Mouse (Mus musculus) spleen, postnatal 4 days (tissue): ENCODE results near the gene Olfr655.

Experiments
- DNase-seq, 2 experiments: peaks; one replicate each; pipeline ENCODE4 v3.0.0; 2022; ENCODE audit warnings: low spot score in 2 of 2

Olfr655 gene

DNA sequence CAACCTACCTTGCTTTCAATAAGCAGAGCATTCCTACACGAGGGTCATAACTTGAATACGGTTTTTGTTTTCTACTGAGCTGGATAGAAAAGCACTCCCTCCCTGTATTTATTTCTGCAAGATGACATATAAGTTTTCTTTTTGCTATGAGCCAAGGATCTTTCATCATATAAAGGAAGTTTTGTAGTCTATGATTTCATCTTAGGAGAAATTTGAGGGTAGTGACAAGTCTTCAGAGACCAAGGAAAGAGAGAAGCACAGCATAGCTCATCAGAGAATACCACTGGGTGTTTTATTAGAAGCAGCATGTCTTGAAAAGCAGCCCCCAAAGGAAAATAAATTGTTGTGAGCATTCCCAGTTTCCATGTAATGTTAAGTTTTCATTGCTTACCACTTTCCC lies at the start of gene Olfr655:
Gene Olfr655 (minus strand): TSS at position 101 of the 400 bp plus-strand sequence.
- DNase-seq = no peak

DNA sequence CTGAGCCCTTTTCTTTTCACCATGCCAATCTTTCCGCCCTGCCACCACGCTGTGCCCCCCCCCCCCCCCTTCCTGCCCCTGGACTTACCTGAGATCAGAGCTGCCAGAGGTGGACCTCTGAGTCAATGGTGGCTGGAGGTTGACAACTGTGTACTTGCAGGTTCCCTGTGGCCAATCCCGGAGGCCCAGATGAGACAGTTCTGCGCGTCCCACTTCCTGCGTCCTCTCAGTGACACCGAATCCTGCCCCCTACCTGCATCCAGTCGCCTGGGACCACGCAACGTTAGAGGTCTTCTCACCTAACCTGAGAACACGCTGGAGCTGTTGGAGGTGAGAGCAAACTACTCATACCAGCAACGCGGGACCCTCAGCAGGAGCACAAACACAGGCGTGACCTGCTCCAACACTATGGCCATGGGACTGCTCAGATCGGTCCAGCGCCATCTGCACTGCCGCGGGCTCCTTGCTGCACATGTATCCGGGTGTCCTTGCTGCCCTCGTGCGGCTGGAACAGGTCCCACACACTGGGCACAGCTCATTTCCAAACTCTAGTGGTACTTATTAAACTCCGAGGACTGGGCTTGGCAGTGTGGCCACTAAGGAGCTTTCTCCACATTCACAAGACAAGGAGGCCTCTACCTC lies 45.4 kb upstream of the Olfr655 start, which contains the start of gene Olfr658:
Gene Olfr658 (minus strand): TSS at position 465 of the 642 bp plus-strand sequence.
- peak; percentile 20 to 62 for DNase-seq

DNA sequence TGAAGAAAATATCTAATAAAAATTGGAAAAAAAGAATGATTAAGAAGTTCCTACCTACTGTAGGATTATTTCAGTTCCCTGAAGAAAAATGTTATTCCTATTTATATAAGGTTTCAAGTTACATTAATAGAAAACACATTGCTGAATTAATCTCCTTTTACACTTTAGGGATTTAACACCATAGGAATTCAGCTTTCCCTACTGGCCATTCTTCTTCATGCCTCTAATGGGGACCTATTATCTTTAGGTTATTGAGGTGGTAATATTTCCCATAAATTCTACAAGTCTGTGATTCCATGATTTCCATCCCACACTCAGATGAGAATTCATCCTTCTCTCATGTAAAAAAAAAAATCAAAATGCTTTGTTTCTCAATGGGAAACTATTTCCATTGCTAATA lies 22.9 kb upstream of the Olfr655 start, which contains the start of gene Olfr657:
Gene Olfr657 (plus strand): TSS at position 301 of the 400 bp plus-strand sequence.
- DNase-seq = no peak

DNA sequence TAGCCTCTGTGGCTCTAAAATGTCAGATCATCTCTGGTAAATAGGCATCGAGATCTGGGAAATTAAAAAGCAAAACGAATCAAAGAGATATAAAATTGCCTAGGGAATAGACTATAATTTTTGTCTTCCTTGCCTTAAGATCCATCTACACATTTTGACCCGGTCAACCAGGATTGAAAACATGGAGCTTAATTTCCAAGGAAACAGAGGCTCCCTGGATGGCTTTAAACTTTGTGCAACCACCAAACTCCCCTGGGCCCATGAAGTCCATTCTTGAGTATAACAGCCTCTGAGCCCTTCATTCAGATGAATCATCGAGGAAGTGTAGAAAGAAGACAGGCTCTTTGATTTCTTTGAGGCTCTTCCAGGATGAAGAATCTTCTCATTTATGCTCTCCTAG lies 12.1 kb upstream of the Olfr655 start, which contains the start of gene Olfr656:
Gene Olfr656 (plus strand): TSS at position 301 of the 400 bp plus-strand sequence.
- DNase-seq = no peak

DNA sequence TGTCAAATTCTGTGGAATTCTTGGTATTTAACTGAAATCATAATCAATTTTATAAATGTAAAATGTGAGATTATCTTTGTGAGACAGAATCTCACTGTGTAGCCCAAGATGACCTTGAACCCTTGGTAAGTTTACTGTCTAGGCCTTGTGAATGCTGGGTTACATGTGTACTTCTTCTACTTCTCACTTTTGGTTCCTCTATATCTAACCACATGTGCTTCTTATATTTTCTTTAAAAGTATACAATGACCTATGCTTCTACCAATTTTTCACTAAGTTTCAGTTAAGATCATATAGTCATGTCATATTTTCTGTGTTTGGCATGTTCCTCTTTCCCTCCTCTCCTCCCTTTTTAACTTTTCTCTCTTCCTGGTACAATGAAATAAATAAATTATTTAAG lies 3.1 kb upstream of the Olfr655 start:
- no peak for DNase-seq

DNA sequence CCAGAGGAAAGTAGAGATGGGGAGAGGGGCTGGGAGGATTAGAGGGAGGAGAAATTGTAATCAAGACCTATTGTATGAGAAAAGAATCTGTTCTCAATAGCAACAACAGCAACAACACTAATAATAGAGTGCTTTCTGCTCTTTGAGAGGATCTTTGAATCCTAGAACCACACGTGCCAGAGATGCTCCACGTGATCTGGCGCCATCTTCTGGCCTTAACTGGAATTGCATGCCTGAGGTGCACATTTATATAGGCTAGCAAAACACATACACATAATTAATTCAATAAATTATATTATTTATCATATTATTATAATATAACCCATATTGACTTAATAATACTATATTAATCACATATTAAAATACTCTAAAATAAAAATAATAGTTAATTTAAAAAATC lies 1.6 kb upstream of the Olfr655 start:
- peak; percentile 26 to 79 for DNase-seq

DNA sequence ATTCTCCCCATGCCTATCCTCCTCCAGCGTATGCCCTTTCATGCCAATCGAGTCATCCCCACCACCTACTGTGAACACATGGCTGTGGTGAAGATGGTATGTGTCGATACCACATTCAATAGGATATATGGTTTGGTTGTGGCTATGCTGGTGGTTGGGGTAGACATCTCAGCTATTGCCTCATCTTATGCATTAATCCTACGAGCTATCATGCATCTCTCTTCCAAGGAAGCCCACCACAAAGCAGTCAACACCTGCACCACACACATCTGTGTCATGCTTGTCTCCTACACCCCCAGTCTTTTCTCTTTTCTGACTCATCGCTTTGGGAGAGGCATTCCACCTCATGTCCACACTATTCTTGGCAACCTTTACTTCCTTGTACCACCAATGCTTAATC lies 13.3 kb downstream of the Olfr655 start:
- no peak for DNase-seq

DNA sequence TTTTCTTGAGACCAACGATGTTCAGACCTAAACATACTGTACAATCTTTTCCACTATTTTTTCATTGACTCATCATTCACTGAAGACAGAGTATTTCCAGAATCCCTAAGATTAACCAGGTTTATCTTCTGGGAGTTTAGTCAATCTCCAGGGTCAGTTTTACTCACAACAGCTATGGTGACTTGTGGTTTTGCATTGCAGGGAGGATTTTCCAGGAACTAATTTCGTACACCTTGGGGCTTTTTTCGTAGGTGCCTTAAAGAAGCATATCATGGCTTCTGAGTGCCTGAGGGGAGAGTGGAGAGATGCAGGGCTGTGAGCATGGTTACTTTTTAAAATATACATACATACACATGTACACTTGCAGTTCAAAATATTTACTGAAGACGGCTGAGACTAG lies 14.9 kb downstream of the Olfr655 start, which contains the start of gene Olfr654:
Gene Olfr654 (plus strand): TSS at position 301 of the 400 bp plus-strand sequence.
- DNase-seq = no peak

DNA sequence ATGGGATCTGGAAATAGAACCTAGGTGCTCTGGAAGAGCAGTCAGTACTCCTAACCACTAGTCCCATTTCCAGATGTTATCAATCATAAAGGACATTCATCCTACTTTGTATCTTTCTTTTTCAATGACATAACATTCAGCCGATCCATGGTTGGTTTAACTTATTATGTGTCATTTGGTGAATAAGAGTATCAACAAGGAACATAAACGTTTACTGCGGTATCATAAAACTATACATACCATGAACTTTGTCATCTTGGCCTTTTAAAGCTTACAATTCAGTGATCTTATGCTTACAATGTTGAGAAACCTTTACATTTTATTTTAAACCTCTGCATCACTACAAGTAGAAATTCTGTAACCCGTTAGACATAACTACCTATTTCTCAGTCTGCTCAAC lies 20.1 kb downstream of the Olfr655 start:
- no peak for DNase-seq

DNA sequence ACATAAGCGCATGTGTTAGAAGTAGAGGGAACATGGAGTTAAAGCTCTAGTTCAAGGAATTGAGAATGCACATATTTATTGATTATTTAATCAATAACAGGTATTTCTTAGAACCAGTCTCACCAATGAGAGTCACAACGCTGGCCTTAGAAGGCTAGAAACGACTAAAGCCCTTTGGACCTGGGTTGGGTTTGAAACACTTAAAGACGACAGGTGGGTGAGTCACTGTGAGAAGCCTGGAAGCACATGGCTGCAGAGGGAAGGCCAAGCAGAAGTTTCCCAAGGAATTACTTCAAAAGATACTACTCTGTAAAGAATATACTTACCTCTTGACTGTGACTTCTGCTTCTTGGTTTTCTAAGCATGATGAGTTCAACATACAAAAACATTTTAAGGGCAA lies 20.7 kb downstream of the Olfr655 start:
- no peak for DNase-seq

DNA sequence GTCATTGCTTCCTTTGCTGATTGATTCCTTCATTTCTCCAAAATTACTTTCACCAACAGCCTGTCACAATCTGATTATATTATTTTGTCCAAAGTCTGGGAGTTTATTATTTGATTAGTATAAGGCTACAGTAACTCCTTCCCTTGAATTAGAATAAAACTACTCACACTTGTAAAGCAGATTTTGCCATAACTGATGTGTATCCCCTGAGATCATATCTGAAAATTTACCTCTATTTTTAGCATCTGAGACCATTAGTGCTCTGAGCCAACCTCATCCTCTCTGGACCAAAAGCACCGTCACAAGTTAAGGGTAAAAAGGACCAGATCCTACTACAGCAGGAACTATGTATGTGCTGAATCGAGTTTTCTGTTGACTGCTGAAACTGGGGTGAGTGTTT lies 24.6 kb downstream of the Olfr655 start, which contains the start of gene Olfr653:
Gene Olfr653 (plus strand): TSS at position 301 of the 400 bp plus-strand sequence.
- no peak for DNase-seq

DNA sequence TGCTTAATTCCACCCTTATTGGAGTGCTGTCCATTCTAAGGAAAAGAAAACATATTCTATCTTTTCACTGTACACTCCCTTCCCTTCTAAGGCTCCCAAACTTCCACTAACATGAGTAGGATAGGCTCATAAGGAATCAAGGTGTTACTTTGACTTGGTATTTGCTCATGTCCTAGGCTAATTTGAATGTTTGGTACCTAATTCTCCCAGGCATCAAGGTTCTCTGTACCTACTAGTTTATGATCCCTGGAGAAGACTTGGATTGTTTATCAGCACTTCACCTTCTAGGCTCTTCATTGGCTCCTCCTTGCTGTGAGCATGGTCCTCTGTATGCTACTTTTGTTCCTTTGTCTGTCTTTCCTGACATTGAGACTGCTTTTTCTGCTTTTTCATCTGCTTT lies 41.0 kb downstream of the Olfr655 start, which contains the start of gene Olfr652:
Gene Olfr652 (plus strand): TSS at position 301 of the 400 bp plus-strand sequence.
- DNase-seq = no peak

DNA sequence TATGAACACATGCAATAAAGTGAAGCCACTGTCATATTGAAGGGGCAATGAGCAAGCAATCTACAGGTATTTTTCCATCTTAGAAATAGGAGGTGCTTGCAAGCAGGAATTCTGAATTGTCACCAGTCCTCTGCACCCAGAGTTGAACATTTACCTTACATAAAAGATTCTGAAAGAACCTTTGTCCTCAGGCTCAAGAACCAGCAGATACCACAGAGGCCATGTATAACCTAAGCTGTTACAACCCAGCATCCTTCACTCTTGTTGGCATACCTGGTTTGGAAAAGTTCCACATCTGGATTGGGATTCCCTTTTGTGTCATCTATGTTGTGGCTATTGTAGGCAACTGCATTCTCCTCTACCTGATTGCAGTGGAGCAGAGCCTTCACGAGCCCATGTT lies 48.9 kb downstream of the Olfr655 start:
- DNase-seq = no peak

DNA sequence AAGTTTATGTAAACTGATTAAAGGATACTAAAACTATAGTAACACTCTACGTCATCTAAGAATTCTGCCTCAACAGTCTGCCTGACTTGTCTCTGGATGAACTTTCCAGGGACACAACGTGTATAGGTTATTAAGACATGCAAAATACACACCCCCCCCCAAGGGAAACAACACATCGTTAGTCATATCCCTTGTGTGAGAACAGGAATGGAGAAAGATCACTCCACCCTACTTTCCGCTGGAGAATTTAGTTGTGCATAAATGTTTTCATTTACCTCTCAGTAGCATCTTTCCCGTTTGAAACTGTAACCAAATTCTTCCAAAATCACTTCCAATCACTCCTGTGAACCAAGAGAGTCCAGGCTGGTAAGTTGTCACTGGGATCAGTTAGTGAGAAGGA lies 51.7 kb downstream of the Olfr655 start, which contains the start of gene Olfr651:
Gene Olfr651 (plus strand): TSS at position 301 of the 400 bp plus-strand sequence.
- no peak for DNase-seq
